Mouse (Mus musculus) liver, embryonic 14.5 days (tissue): ENCODE results near the gene Cldn10.

Experiments
- CTCF ChIP-seq: IDR thresholded peaks from 2 replicates; pipeline ENCODE4 v1.5.1; 2016; ENCODE audit warnings: antibody characterized with exemption, low read depth, control low read depth
- EP300 ChIP-seq: IDR thresholded peaks from 2 replicates; pipeline ENCODE4 v1.6.1; 2016; ENCODE audit warnings: antibody characterized with exemption, low read depth

- no peak for TF ChIP-seq CTCF
- TF ChIP-seq EP300, result no peak
Observed at GRCm38 (mm10) chr14:118749068-118749467, 38.6 kb upstream of the Cldn10 start.
